Mouse (Mus musculus) layer of hippocampus, adult 2 months (tissue): ENCODE measurements at regions not wholly inside any gene's neighbourhood (a gene's known extent, or its start where the extent isn't known, plus 50 kb on each side); places are given as distances from the start of the nearest gene placed in this dataset.

Experiments used
- DNase-seq, 2 experiments: peaks; one replicate each; pipeline ENCODE4 v3.0.0; 2022; ENCODE audit warnings: low spot score in 2 of 2
- H3K27ac ChIP-seq: fragments of 200-600 bp; 2 replicates; pipeline ENCODE4 v1.8.1; 2022
- H3K4me3 ChIP-seq: fragments of 200-600 bp; 2 replicates; pipeline ENCODE4 v1.8.1; 2022; ENCODE audit warnings: mild to moderate bottlenecking
- CTCF ChIP-seq: fragments of 200-600 bp; conservative IDR thresholded peaks from 2 replicates; pipeline ENCODE4 v1.8.1; 2022; ENCODE audit warnings: antibody characterized with exemption, mild to moderate bottlenecking, moderate library complexity

DNA sequence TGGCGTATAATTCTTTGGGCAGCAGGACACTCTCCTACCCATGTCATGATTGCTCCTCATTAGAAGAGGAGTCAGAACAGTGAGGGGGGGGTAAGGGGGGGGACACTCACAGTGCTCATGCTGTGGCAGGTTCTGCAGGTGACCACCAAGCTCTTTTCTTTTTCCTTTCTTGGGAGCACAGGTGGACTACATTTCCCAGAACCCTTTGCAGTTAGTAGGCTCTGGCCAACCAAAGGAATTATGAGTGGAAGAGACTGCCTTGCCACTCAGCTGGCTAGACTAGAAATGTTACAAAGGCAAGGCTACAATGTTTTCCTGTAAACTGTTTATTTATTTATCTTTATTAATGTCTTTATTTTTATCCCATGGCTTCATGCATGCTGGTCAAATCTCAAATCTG lies 53.6 kb upstream of the Ifnlr1 start:
- Histone ChIP-seq H3K27ac (no peak overlapping the region), H3K4me3 (no peak overlapping the region)
- DNase-seq: no peak
- TF ChIP-seq CTCF: no peak

DNA sequence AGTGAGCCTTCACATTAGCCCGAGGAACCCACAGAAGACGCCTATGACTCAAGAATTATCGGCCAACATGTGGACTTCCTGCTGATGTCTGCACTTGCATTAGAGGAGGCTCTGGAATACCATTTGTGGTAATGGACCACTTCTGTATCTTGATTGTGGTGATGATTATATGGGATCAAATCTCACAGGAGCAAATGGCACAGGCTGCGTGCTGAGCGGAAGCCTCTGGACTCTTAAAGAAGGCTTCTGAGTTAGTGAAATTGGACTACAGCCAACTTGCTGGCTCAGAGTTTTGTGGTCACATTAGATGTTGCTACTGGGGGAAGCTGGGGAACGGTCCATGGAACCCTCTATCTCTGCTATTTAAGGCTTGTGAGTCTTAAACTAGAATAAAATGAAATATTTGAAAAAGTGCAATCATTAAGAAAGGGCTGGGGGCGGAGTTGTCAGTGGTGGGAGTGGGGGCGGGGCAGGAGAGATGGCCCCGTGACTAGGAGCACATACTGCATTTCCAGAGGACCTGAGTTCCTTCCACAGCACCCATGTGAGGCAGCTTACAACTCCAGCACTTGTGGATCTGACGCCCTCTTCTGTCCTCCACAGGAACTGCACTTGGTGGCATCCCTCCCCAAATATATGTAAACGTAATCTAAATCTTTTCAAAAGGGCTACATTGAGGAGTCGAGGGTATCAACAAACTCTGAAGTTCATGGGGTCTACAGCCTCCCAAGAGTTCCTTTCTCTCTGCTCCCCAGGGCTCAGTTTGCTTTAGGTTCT lies 56.1 kb upstream of the Ifnlr1 start:
- no peak for DNase-seq
- Histone ChIP-seq H3K4me3 (no peak overlapping the region), H3K27ac (no peak overlapping the region)
- TF ChIP-seq CTCF: peak; percentile 31

- no peak for TF ChIP-seq CTCF
- Histone ChIP-seq H3K4me3 (no peak overlapping the region), H3K27ac (no peak overlapping the region)
These were observed 53.0 kb upstream of the Grhl3 start for GRCm38 (mm10) chr4:135626461-135626860.

DNA sequence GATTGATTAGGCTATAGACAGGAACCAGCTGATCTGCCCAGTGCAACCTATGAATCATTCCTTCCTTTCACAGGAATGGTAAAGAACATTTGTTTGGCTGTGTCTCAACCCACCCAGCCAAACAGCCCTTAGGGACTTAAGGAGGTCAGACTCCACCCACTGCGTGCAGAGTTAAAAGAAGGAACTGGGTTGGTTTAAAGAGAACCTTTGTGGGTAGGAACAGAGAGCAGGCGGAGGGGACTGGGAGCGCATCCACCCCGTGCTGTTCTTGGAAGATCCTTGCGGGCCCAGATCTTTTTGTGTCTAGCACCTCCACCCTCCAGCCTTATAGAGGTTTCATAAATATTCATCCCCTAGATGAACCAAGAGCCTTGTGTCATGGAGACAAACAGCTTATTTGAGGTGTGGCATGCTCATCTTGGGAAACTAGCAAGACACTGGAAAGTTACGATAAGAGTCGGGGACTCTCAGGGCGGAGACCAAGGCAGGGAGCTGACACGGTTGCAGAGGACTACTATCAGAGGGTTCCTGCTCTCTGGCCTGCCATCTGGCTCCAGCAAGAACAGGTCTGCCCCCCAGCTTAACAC lies 49.8 kb upstream of the Grhl3 start:
- no peak for DNase-seq
- no peak for TF ChIP-seq CTCF
- no peak overlapping the region for H3K27ac ChIP-seq
- no peak overlapping the region for H3K4me3 ChIP-seq

More at GRCm38 (mm10) chr4:135626461-135626860, 53.0 kb upstream of the Grhl3 start:
- no peak for DNase-seq
